Mouse (Mus musculus) kidney, postnatal 10 days (tissue): ENCODE data around the gene Srr.

Source experiments
- DNase-seq: peaks from one replicate; pipeline ENCODE4 v3.0.0; 2021; ENCODE audit warnings: mixed read lengths

Gene Srr

GRCm38 (mm10) chr11:74925577-74926387 is at the start of gene Srr, which contains the start of gene Smg6:
Gene Srr (minus strand): TSS chr11:74925948.
Gene Smg6 (plus strand): TSS chr11:74925823.
- peak; percentile 98 for DNase-seq

DNA sequence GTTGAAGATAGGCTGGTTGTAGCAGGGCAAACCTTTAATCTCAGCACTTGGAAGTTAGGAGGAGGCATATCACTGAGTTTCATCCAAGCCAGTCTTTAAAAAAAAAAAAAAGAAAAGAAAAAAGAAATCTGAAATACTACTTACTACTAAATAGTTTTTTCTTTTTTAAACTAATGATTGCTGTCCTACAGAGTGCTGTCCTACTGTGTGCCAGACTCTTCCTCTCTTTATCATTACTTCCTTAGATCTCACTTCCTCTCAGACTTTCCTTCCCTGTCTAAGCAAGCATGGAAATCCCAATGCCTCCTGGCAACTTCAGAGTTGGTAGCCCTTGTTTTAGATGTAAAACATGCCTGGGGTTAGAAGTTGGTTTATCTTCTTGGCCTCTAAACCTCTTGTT is 48.9 kb upstream of the Srr start:
- DNase-seq = no peak

- no peak for DNase-seq
Observed at GRCm38 (mm10) chr11:74973290-74974157, 47.8 kb upstream of the Srr start.

DNA sequence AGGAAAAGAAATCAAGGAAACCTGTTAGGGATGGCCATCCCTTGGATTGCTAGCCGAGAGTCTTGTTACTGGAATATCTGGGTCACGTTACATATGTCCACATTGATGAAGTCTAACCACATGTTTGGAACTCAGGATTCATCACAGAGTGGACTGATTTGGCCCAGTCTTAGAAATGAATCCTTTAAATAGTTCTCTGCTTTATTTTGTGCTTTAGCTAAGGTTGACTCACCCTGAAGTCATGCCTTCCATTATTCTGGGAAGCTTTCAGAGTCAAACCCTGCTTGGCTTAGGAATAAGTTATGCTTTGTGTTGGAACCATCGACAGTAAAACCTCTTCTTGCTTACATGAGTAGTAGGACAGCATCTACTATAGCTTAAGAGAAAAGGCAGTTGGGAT is 39.8 kb upstream of the Srr start:
- no peak for DNase-seq

- peak; percentile 18 for DNase-seq
Observed at GRCm38 (mm10) chr11:74962846-74963407, 37.2 kb upstream of the Srr start.

GRCm38 (mm10) chr11:74961953-74962352 is 36.2 kb upstream of the Srr start:
- DNase-seq = no peak

DNA sequence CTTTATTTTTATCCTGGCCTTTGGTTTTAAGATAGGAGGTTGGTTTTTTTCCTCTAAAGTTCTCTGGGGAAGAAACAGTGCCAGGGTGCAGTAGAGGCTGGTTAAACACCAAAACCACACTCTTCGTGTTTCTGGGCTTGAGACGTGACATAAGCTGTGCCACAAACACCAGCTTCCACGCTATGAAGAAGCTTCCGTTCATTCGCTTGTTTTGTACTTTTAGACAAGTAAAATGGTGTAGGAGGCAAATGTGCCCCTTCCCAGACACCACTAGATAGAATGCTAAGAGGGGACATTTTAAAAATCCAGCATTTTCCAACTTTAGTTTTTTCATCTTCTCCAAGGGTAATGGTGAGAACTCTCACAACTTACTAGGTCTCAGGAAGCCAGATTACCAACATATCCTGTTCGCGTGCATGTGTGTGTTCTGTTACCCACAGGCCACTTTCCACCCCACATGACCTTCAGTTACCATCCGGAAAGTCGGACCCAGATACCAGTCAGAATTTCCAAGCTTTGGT is 34.3 kb upstream of the Srr start:
- DNase-seq = no peak

- no peak for DNase-seq
Observed at GRCm38 (mm10) chr11:74959501-74959900, 33.8 kb upstream of the Srr start.

GRCm38 (mm10) chr11:74957600-74957999 is 31.9 kb upstream of the Srr start:
- DNase-seq = peak; percentile 24

GRCm38 (mm10) chr11:74956006-74956405 is 30.3 kb upstream of the Srr start:
- no peak for DNase-seq

DNA sequence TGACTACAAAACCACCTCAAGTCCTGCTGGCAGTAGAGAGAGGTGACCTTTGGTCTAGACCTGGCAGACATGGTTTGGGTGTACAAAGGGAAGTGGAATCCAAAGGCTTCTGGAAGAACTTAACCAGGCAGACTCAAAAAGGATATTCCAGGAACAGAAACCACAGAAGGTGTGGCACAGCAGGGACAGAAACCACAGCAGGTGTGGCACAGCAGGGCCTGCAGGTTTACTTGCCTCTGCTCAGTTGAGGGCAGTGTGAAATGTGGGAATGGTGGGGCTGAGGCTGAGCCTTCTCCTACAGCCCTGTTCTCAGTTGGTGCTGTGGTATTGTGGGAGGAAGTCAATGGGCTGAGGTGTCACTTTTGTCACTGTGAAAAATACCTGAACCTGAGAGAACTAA is 29.2 kb upstream of the Srr start:
- DNase-seq = peak; percentile 24

GRCm38 (mm10) chr11:74946348-74946747 is 20.6 kb upstream of the Srr start:
- no peak for DNase-seq

DNA sequence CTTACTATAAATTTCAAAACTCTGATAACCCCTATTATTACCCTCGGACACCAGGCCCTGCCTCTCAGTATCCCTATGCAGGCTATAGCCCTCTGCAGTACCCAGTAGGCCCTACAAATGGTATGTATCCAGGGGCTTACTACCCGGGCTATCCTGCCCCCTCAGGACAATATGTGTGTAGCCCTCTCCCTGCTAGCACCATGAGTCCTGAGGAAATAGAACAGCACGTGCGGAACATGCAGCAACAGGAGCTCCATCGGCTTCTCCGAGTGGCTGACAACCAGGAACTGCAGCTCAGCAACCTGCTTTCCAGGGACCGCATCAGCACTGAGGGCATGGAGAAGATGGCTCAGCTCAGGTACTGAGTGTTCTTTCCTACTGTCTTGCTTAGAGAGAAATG is 4.6 kb upstream of the Srr start:
- no peak for DNase-seq

DNA sequence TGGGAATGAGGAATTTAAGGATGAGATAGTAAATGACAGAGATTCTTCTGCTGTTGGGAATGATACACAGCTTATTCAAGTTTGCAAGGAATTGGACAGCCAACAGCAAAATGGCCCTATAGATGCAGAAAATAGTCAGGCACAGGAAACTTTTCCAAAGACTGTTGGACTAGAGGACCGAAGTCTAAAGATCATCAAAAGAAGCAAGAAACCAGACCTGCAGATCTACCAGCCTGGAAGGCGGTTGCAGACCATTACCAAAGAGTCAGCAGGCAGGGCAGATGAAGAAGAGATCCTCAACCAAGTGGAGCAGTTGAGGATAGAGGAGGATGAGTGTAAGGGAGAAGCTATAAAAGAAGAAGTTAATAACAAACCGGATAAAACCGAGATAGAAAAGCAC is 3.4 kb upstream of the Srr start:
- no peak for DNase-seq

GRCm38 (mm10) chr11:74927236-74927725 is 1.5 kb upstream of the Srr start:
- no peak for DNase-seq

- peak; percentile 65 for DNase-seq
Observed at GRCm38 (mm10) chr11:74926388-74927005, 749 bp upstream of the Srr start.

DNA sequence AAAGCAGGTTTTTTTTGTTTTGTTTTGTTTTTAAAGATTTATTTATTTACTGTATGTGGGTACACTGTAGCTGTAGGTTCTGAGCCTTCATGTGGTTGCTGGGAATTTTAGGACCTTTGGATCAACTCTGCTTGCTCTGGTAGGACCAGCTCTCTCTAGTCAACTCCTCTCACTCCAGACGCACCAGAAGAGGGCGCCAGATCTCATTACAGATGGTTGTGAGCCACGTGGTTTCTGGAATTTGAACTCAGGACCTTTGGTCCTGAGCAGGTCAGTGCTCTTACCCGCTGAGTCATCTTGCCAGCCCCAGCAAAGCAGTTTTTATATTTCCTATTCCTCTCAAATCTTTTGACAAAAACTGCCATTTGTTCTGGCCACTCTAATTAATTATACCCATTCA is 1.6 kb downstream of the Srr start:
- DNase-seq = peak; percentile 77

GRCm38 (mm10) chr11:74919249-74919648 is 6.5 kb downstream of the Srr start:
- DNase-seq = no peak

DNA sequence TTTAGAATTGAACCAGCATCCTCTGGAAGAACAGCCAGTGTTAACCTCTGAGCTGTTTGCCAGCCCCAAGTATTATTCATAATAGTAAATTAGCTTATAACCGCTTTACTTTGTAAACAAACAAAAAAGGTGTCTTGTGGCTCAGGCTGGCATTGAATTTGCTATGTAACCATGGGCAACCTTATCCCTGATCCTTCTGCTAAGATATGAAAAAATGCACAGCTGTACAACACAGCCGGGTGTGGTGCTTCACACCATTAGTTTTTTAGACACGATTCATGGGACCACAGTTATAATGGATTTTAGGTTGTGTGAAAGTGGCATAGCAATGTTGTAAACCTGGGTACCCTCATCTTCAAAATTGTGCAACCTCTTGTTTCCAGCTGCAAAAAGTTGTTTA is 13.3 kb downstream of the Srr start:
- DNase-seq = no peak

- DNase-seq = no peak
Observed at GRCm38 (mm10) chr11:74909978-74910377, 15.8 kb downstream of the Srr start.

- DNase-seq = peak; percentile 30
Observed at GRCm38 (mm10) chr11:74908618-74909399, 16.9 kb downstream of the Srr start.

GRCm38 (mm10) chr11:74907850-74908249 is 17.9 kb downstream of the Srr start:
- no peak for DNase-seq
